ENCODE assay signal across 11 mouse cellular contexts in genomic region chr6:99030251-99030650, GRCm38 (mm10).
DNase-seq lines count a peak whose midpoint lies in the region; TF ChIP-seq lines count a peak whose summit lies in the region.
"Had no signal": no experiment of that assay in that cellular context is flagged by ENCODE, and none has a peak within 500 bp of the region (broad histone marks: within the 10 kb centered on the region; RNA-seq: fewer than 3 reads in every experiment).

No protein-coding gene starts in this region.

- 10% methylated on average over 6 of the region's 6 CpGs for WGBS in limb, embryonic 10.5 days

- peaks cover 60% of the 10 kb centered on the region for H3K27me3 ChIP-seq in limb, embryonic 10.5 days (ENCODE audit: low read depth, poor library complexity, severe bottlenecking)

- H3K4me1 ChIP-seq in ES-E14 (ENCODE audit: control insufficient read depth in 2 of 2, insufficient read depth in 2 of 2, low read length in 2 of 2, poor library complexity in 1 of 2) = peaks cover 9 to 19% of the 10 kb centered on the region in 2 experiments; a peak in 3 of 4 replicates
- H3K4me1 ChIP-seq in limb, embryonic 10.5 days = peaks cover 64% of the 10 kb centered on the region

- H3K36me3 ChIP-seq in ES-E14 (ENCODE audit: control insufficient read depth, insufficient read depth, low read length, poor library complexity, severe bottlenecking) = no peaks in the 10 kb centered on the region
- no peaks in the 10 kb centered on the region for H3K36me3 ChIP-seq in limb, embryonic 10.5 days
- H3K36me3 ChIP-seq: limb, embryonic 13.5 days had no signal

- in situ Hi-C loops in ES-E14 (cut with MboI; ENCODE audit: low sequenced_read_pairs in 2 of 2, unreplicated experiment in 2 of 2) = loop anchor here in 1 of 2 experiments (10.0 kb wide), 1 partner anchor 505 kb away; no protein-coding TSS in a partner anchor

- no peak overlapping the region for H3K9ac ChIP-seq in ES-E14 (ENCODE audit: insufficient read depth, low read depth, low read length, poor library complexity, severe bottlenecking)
- H3K9ac ChIP-seq: limb, embryonic 13.5 days had no signal

- H3K27ac ChIP-seq in left cerebral cortex, adult 2 months = no peak overlapping the region
- peak overlapping the region; percentile 54; the same call in 1 of the 2 replicates for H3K27ac ChIP-seq in ES-E14 (ENCODE audit: insufficient read depth, low read depth, low read length, poor library complexity, severe bottlenecking)
- H3K27ac ChIP-seq in limb, embryonic 10.5 days = no peak overlapping the region
- H3K27ac ChIP-seq: limb, embryonic 13.5 days had no signal

- peak; percentile 14 for TF ChIP-seq CTCF in left cerebral cortex, adult 2 months (IDR thresholded peaks at IDR 0.05)

- DNase-seq in cerebellum, postnatal 10 days = peak; percentile 23 to 40
- no peak for DNase-seq in cerebellum, postnatal 4 days (ENCODE audit: low spot score in 2 of 2)
- no peak for DNase-seq in left cerebral cortex, adult 2 months (ENCODE audit: extremely low spot score in 1 of 2, low spot score in 2 of 2)
- no peak for DNase-seq in left cerebral cortex, adult 11 months (ENCODE audit: low spot score)
- DNase-seq in ES-E14 (ENCODE audit: low read depth, low spot score) = no peak
- DNase-seq in limb, embryonic 10.5 days (ENCODE audit: low spot score) = peak; percentile 41
- no peak for DNase-seq in adrenal gland, adult (ENCODE audit: inconsistent age in 2 of 2, low spot score in 1 of 2)
- no peak for DNase-seq in gastrocnemius, postnatal 14 days
- DNase-seq: heart, postnatal 4 days; kidney, postnatal 14 days had no signal

- no peaks in the 10 kb centered on the region for H3K9me3 ChIP-seq in ES-E14 (ENCODE audit: control insufficient read depth, insufficient read depth, low read depth, low read length)
- no peaks in the 10 kb centered on the region for H3K9me3 ChIP-seq in limb, embryonic 10.5 days (replicated peaks)
- H3K9me3 ChIP-seq: limb, embryonic 13.5 days had no signal

- H3K4me3 ChIP-seq in left cerebral cortex, adult 2 months = no peak overlapping the region
- H3K4me3 ChIP-seq in ES-E14 (ENCODE audit: insufficient read depth in 1 of 2, low read depth in 1 of 2, low read length in 2 of 2, poor library complexity in 1 of 2, severe bottlenecking in 1 of 2) = no peak overlapping the region
- H3K4me3 ChIP-seq in limb, embryonic 10.5 days = no peak overlapping the region
- H3K4me3 ChIP-seq: limb, embryonic 13.5 days had no signal

- intact Hi-C loops in left cerebral cortex, adult 2 months (cut with DNase I) = no loop called here
- intact Hi-C loops in gastrocnemius, postnatal 14 days (cut with DNase I; ENCODE audit: low total_unique reads) = loop anchor here (5.0 kb wide), 1 partner anchor 53 kb away; no protein-coding TSS in a partner anchor

TF ChIP-seq in ES-E14, 5 proteins besides CTCF, POLR2A, EP300 and RAD21:
- no peak for TF ChIP-seq ZC3H11A (IDR thresholded peaks at IDR 0.05; ENCODE audit: borderline replicate concordance, low read depth, low read length)
- TF ChIP-seq CHD2 (IDR thresholded peaks at IDR 0.05; ENCODE audit: low read depth, low read length) = no peak
- no peak for TF ChIP-seq HCFC1 (IDR thresholded peaks at IDR 0.05; ENCODE audit: borderline replicate concordance, insufficient read depth, low read length)
- no peak for TF ChIP-seq ZNF384 (IDR thresholded peaks at IDR 0.05; ENCODE audit: low read depth, low read length)
- TF ChIP-seq MAFK (IDR thresholded peaks at IDR 0.05; ENCODE audit: insufficient read depth, low read depth, low read length) = no peak

Comparison
In these comparisons a context has a peak if more than half of its experiments do, and no peak if none do; other contexts are left out.
1. DNase-seq: peak in cerebellum, postnatal 10 days (2 of 2) and limb, embryonic 10.5 days (single experiment); none in cerebellum, postnatal 4 days (0 of 2), left cerebral cortex, adult 2 months (0 of 2), left cerebral cortex, adult 11 months (single experiment), ES-E14 (single experiment), adrenal gland, adult (0 of 2) and gastrocnemius, postnatal 14 days (single experiment).